Mouse (Mus musculus) frontal cortex, postnatal 14 days (tissue): ENCODE measurements around the gene Cnn1.
"Not testable (repeated sequence)": the region's sequence is repeated elsewhere in the genome, so short reads cannot be mapped to it uniquely, and the experiment has no call there.

Source experiments
- DNase-seq, 2 experiments: peaks; one replicate each; pipeline ENCODE4 v3.0.0; 2022; ENCODE audit warnings: low spot score in 2 of 2

Gene Cnn1

GRCm38 (mm10) chr9:22075778-22076177 is 23.2 kb upstream of the Cnn1 start:
- DNase-seq = not testable (repeated sequence)

- DNase-seq = no peak
These were observed 22.8 kb upstream of the Cnn1 start for GRCm38 (mm10) chr9:22076223-22076622.

DNA sequence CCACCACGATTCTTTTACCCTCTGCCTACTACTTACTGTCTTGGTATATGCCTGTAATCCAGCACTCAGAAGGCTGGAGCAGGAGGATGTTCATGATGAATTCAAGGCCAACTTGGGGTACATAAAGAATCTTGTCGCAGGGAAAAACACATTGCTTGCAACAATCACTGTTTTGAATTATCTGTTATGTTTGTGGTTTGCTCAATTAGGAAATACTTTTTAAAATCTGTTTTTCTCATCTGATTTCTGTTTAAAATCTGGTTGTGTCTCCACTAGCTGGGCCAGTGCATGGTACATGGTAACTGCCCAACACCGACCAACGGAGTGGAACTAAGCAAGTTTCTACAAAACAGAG is 14.4 kb upstream of the Cnn1 start:
- DNase-seq = no peak

- DNase-seq = peak; percentile 93 to 94
These were observed 13.8 kb upstream of the Cnn1 start, which contains the start of gene Ecsit for GRCm38 (mm10) chr9:22085022-22085834. TSS of gene Ecsit (minus strand) at chr9:22085438.

- DNase-seq = no peak
These were observed 13.0 kb upstream of the Cnn1 start for GRCm38 (mm10) chr9:22086012-22086411.

DNA sequence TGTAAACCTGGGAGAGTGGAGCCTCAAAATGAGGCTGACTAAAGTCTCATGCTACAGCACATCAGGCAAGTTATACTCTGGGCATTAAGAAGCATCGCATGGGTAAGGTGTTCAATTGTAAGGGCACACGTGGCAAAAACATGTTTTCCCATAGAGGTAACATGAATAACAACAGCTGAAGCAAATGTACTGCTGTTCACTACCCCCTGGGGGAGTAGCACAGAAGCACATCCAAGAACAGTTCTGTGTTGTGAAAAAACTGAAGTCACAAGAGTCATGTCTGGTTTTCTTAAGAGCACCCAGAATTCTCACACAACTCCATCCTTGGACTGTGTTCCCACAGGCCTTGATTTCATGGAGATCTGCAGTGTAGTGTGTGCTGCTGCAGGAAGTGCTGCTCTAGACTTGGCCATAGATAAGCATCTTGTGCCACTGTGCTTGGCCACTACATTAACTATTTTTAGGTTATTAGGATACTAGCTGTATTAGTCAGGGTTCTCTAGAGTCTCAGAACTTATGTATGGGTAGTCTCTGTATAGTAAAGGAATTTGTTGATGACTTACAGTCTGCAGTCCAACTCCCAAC is 11.9 kb upstream of the Cnn1 start:
- DNase-seq = no peak

DNA sequence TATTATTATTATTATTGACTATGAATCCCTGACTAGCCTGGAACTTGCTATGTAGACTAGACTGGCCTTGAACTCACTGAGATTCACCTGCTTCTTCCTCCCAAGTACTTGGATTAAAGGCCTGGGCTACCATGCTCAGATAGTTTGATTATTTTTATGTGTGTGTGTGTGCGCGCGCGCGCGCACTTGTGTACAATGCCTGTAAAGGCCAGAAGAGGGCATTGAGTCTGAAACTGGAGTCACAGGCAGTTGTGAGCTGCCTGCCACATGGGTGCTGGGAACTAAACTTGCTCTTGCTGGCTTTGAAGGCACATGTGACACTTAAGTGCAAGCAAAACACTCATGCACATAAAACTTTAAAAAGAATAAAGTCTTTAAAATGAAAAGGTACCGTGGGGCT is 9.7 kb upstream of the Cnn1 start:
- DNase-seq = no peak

DNA sequence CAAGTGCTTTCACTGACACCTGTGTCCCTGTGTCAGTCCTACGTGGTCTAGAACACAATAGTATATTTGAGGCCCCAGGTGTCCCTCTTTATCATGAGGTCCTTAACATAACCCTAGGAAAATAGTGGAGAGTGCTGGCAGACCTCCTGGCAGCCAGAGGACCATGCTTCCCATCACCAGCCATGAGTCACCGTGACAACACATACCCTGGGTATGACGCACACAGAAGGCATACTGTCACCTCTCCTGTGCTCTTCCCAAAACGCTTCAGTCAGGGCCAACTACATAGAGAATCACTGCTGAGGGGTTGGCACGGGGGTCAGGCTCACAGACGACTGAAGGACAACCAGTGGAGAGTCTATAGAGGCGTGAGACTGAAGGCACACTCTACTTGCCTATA is 9.0 kb upstream of the Cnn1 start:
- DNase-seq = no peak

DNA sequence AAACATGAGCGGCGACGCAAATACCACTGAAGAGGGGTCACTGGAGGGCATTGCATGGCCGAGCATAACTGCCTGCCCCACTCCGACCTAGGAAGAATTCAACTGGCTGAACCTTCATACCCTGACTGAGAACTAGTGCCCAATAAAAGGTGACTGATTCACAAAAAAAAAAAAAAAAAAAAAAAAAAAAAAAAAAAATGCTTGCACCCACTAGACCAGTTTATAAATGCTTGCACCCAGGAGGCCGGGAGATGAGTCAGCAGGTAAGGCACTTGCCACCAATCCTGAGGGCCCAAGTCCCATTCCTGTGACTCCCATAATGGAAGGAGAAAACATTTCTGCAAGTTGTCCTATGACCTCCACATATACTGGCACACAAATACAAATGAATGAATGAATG is 6.3 kb upstream of the Cnn1 start:
- DNase-seq = no peak

GRCm38 (mm10) chr9:22095854-22096307 is 3.1 kb upstream of the Cnn1 start:
- DNase-seq = peak; percentile 46 to 55

GRCm38 (mm10) chr9:22099922-22100321 is 906 bp downstream of the Cnn1 start:
- no peak for DNase-seq

DNA sequence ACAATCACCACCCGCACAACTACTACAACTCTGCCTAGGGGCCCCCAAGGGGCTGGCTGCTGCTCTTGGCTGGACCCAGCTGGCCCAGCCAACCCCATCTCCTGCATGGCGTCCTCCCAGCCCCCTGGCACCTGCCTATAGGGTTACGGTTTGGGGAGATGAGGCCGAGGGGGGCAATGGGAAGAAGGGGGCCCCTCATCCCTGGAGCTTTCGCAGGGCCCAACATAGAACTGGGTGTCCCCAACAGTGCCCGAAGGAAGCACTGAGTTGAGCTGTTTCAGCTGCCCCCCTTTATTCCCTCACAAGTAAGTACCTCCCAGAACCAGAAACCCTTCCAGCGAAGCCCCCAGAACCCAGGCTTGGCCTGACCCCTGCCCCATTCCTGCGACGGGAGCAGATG is 9.2 kb downstream of the Cnn1 start:
- DNase-seq = no peak

DNA sequence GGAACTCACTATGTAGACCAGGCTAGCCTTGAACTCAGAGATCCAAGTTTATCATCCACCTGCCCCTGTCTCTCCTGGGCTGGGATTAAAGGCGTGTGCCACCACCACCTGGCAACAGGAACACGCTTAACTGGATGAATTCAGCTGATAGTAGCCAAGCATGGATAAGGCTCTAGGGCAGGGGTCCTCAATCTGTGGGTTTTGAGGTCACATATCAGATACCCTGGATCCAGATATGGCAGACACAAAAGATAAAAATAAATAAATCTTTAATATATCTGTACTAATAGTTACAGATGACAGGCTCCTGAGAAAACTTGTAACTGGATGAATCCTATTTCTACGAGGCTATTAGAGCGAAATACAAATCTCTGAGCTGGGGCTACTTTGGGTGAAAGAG is 16.6 kb downstream of the Cnn1 start:
- no peak for DNase-seq

- no peak for DNase-seq
These were observed 17.1 kb downstream of the Cnn1 start for GRCm38 (mm10) chr9:22116086-22116485.

DNA sequence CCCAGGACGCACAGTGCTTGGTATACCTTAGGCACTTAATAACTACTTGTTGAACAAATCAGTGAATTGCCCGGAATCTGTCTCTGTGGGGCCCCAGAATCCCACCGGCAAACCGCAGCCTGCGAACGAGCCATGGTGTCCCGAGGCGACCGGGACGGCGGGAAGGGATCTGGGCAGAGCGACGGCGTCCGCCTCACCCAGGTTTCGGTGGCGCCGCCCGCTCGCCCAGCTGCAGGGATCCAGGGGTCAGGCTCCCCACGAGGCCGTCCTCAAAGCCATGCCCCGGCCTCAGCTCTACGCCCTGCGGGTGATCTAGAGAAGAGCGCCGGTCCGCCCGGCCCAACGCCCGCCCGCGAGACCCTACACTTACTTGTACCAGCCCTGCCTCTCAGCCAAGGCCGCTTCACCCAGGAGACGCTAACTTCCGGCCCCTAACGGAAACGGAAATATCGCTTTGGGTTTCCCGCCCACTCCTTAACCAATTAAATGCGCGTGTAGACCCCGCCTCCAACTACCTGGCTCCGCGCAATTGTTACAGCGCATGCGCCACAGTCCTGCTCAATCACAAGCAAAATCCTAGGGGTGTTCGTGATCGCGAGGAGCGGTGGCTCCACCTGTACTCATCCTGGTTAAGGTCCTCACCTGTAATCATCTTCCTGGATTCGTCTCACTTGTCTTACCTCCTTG is 17.9 kb downstream of the Cnn1 start, which contains the start of gene Elof1:
Elof1 (minus strand) TSS at position 433 of the 687 bp plus-strand sequence.
- DNase-seq = peak; percentile 92 to 93

- DNase-seq = peak in 1 of 2 experiments; percentile 32
These were observed 18.9 kb downstream of the Cnn1 start for GRCm38 (mm10) chr9:22117754-22118456.

GRCm38 (mm10) chr9:22119543-22119942 is 20.5 kb downstream of the Cnn1 start:
- no peak for DNase-seq

GRCm38 (mm10) chr9:22121545-22121944 is 22.5 kb downstream of the Cnn1 start:
- DNase-seq = no peak

GRCm38 (mm10) chr9:22122005-22122404 is 23.0 kb downstream of the Cnn1 start:
- DNase-seq = no peak

- DNase-seq = no peak
These were observed 24.1 kb downstream of the Cnn1 start for GRCm38 (mm10) chr9:22123069-22123609.

DNA sequence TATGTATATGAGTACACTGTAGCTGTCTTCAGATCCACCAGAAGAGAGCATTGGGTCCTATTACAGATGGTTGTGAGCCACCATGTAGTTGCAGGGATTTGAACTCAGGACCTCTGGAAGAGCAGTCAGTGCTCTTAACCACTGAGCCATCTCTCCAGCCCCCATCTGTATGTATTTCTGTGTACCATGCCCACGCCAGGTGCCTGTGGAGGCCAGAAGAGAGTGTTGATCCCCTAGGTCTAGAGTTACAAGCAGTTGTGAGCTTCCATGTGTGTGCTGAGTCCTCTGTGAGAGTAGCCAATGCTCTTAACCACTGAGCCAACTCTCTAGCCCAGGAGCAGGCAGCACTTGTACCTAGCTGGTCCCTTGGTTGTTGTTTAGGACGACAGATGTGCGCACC is 25.2 kb downstream of the Cnn1 start:
- no peak for DNase-seq
